Mouse (Mus musculus) forebrain, embryonic 10.5 days (tissue): ENCODE measurements around the gene Atxn7l1. TPM values are rescaled to one million over a fixed set of nuclear protein-coding genes. Genes with fewer than 3 reads are reported as not detected.

Experiments used
- DNase-seq: peaks from one replicate; pipeline ENCODE4 v3.0.0-alpha.2; 2017; ENCODE audit warnings: low spot score; ENCODE audit errors: extremely low spot score
- H3K27ac ChIP-seq: fragments of 300-500 bp; sonication (generic); 2 replicates; pipeline ENCODE4 v1.5.1; 2016; ENCODE audit warnings: mild to moderate bottlenecking
- H3K27me3 ChIP-seq: fragments of 300-500 bp; sonication (generic); 2 replicates; pipeline ENCODE4 v1.6.1; 2016; ENCODE audit warnings: mild to moderate bottlenecking; ENCODE audit not compliant: poor library complexity, severe bottlenecking
- H3K36me3 ChIP-seq: fragments of 300-500 bp; sonication (generic); replicated peaks from 2 replicates; pipeline ENCODE4 v1.6.1; 2016; ENCODE audit warnings: mild to moderate bottlenecking, moderate library complexity
- H3K4me1 ChIP-seq: fragments of 300-500 bp; sonication (generic); 2 replicates; pipeline ENCODE4 v1.6.1; 2016
- H3K4me3 ChIP-seq: fragments of 300-500 bp; sonication (generic); 2 replicates; pipeline ENCODE4 v1.5.1; 2016; ENCODE audit warnings: mild to moderate bottlenecking, moderate library complexity
- H3K9me3 ChIP-seq: fragments of 300-500 bp; sonication (generic); 2 replicates; pipeline ENCODE4 v1.6.1; 2016; ENCODE audit warnings: mild to moderate bottlenecking, moderate library complexity
- WGBS: fragments of 180-500 bp; shearing (Covaris S2); methylation state at CpG from one replicate; pipeline ENCODE4 v1.1.7; 2016; 5-methylcytosine and 5-hydroxymethylcytosine counted together
- polyA plus RNA-seq: library from polyadenylated mRNA; unstranded; fragments of >200 nt; fragmentation: Nextera tagmentation; extraction: Ambion mirVana; gene quantifications from 2 replicates; pipeline ENCODE4 v1.2.1, GENCODE M21; 2016

The Atxn7l1 gene
- polyA plus RNA-seq, result 10.4 and 11.0 TPM in 2 replicates

DNA sequence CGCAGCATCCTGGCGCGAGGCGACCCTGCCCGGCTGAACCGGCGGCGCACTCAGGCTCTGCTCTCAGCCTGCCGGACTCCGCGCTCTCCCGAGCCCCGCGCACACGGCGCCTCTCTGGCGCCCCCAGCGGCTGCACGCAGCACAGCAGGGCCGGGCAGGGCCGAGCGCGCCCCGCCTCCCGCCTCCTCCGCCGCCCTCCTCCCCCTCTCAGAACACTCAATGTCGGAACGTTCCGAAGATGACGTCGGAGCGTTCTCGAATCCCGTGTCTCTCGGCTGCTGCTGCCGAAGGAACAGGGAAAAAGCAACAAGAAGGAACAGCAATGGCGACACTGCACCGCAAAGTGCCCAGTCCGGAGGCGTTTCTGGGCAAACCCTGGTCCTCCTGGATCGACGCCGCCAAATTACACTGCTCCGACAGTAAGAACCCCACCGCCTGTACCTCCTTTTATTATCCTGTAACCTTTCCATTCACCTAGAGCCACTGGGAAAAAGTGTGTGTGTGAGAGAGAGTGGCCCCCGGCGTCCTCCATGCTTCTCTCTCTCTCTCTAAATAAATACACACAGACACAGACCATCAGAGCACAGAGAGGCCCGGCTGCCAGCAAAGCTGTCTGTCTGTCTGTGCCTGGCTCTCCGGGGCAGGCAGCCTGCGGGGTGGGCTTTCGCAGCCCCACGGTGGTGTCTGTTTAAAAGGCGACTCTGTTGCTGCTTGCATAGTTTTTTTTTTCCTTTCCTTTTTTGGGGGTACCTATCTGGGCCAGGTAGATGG, at the start of gene Atxn7l1:
Gene Atxn7l1 (plus strand): TSS at position 197 of the 771 bp plus-strand sequence.
- DNase-seq, result peak; percentile 91
- WGBS, result under 1% methylated on average over 54 of the region's 54 CpGs
- Histone ChIP-seq H3K27me3 (peaks cover 27% of the 10 kb centered on the region), H3K4me3 (peak within 1 kb of the TSS; percentile 71), H3K4me1 (peaks cover 22% of the 10 kb centered on the region), H3K36me3 (no peaks in the 10 kb centered on the region), H3K9me3 (no peaks in the 10 kb centered on the region), H3K27ac (peak within 1 kb of the TSS; percentile 90)

DNA sequence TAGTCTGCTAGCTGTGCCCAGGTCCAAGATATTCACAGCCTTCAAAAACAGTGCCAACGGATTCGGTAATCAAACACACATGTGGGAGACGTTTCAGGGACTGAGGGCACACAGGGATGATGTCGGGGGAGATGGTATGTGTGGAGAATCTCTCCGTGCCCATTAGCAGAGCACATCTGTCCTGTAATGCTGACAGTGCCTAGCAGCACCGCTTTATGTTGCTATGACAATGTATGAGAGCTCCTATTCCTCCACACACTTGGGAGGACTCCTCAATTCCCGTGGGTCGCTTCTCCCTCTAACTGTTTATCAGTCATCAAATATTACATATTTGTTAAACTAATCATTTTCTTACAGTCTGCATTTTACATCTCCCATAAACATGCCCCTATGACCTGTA, 45.9 kb upstream of the Atxn7l1 start:
- WGBS, result 89% methylated on average over 8 of the region's 8 CpGs
- no peak overlapping the region for H3K4me3 ChIP-seq
- H3K36me3 ChIP-seq, result no peaks in the 10 kb centered on the region
- no peak for DNase-seq
- no peaks in the 10 kb centered on the region for H3K27me3 ChIP-seq
- H3K27ac ChIP-seq, result no peak overlapping the region
- peaks cover 11% of the 10 kb centered on the region for H3K4me1 ChIP-seq
- no peaks in the 10 kb centered on the region for H3K9me3 ChIP-seq

DNA sequence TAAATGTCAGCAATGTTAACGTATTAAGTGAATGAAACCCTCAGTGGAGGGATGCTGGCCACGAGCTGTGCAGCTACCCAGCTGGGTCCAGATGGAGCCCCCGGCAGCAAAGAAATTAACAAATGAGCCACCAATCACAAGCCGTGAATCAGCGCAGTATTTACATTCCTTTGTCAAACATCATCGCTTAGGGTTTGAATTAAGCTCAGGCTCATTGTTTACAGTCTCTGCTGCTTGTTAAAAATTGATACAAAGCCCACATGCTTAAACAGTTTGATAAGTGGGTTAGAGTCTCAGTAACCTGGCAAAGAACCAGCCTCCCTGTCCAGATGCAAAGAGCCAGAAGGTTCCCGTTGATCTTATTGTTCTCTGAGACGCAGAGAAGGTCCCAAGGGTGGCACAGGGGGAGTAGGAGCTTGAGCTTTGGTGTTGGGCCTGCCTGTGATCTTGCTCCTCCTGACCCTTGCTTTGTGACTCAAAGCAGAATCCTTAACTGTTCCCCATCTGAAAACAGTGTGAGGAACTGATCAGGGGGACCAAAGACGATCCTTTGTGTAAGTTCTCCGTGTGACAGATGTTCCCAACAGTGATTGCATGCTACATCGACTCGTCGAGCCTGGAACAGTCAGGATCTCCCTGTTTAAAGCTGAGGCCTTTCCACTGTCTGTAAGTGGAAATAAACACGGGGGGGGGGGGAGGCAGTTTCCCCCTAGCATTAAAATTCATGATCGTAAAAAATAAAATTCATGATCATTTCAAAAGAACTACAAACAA, 45.0 kb upstream of the Atxn7l1 start:
- peak overlapping the region; percentile 56 for H3K27ac ChIP-seq
- no peaks in the 10 kb centered on the region for H3K36me3 ChIP-seq
- H3K4me3 ChIP-seq, result no peak overlapping the region
- WGBS, result 76% methylated on average over 15 of the region's 15 CpGs
- H3K9me3 ChIP-seq, result no peaks in the 10 kb centered on the region
- DNase-seq, result no peak
- H3K4me1 ChIP-seq, result peaks cover 11% of the 10 kb centered on the region
- no peaks in the 10 kb centered on the region for H3K27me3 ChIP-seq

DNA sequence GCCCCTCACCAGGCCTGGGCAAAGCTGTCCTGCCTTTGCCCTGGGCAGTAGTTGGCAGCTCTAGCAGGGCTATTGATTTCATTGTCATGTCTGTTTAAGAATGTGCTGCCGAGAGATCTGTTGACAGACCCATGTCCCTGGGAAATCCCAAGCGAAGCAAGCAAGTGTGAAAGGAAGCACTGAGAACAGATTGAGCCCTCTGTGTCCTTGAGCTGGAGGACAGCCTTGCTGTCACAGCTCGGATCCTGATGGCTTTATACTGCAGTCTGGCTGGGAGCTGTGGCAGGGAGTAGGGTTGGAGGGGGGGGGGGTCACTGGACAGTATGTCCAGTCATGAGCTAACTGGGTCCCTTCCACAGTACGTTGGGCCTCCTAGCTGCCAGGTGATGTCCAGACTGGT, 41.8 kb upstream of the Atxn7l1 start:
- Histone ChIP-seq H3K9me3 (no peaks in the 10 kb centered on the region), H3K4me3 (no peak overlapping the region), H3K27me3 (no peaks in the 10 kb centered on the region), H3K36me3 (no peaks in the 10 kb centered on the region), H3K4me1 (peaks cover 15% of the 10 kb centered on the region), H3K27ac (no peak overlapping the region)
- 88% methylated on average over 4 of the region's 4 CpGs for WGBS
- DNase-seq, result no peak

DNA sequence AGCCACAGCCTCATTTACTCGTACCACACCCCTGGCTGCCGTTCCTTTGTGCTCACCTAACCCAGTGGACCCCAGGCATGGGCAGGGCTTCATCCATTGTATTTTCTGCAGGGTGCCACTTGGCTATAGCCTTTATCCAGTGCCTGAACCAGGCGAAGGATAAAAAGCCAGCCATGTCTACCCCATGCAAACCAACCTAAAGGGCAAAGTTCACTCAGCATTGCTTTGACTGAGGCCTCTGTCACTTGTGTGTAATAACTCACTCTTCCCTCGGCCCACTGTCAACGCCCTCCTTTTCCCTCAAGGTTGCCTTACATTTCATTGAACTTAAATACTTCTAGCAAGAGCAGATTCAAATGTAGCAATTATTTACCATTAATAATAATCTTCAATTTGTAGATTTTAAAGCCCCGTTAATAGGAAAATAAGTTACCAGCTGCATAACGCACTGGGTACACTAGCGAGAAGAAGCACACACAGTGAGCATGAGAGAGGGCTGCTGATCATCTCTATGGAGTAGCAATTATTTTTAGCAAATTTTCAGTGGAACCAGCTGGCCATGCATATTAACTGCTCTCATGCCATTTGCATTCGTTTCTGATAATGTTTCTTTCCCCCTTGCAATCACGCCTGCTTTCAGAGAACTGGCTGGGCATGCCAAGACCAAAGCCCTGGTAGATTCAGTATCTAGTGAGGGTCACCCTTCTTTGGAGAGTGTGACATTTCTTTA, 40.9 kb upstream of the Atxn7l1 start:
- 80% methylated on average over 10 of the region's 10 CpGs for WGBS
- no peak overlapping the region for H3K4me3 ChIP-seq
- peaks cover 24% of the 10 kb centered on the region for H3K4me1 ChIP-seq
- H3K27ac ChIP-seq, result no peak overlapping the region
- H3K36me3 ChIP-seq, result no peaks in the 10 kb centered on the region
- no peaks in the 10 kb centered on the region for H3K9me3 ChIP-seq
- H3K27me3 ChIP-seq, result no peaks in the 10 kb centered on the region
- no peak for DNase-seq

DNA sequence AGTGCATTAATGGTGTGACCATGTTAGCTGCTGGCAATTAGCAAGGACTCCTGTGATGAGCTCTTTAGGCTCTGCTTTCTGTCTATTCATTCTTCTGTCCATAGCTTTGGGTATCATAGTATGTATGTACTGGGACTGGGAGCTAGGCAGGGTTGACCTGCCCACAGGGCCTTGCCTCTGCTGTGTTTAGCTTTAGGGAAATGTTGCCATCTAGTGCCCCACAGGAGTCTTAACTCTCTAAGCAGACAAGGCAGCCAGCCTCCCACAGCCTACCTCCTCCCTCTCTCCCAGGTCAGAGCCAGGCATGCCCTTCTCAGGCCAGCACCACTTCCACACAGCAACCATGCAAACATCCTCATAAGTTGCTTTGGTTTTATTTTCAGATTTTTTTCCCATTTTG, 38.0 kb upstream of the Atxn7l1 start:
- Histone ChIP-seq H3K4me1 (peaks cover 26% of the 10 kb centered on the region), H3K27ac (no peak overlapping the region), H3K4me3 (no peak overlapping the region), H3K36me3 (no peaks in the 10 kb centered on the region), H3K27me3 (no peaks in the 10 kb centered on the region), H3K9me3 (no peaks in the 10 kb centered on the region)
- DNase-seq, result no peak

DNA sequence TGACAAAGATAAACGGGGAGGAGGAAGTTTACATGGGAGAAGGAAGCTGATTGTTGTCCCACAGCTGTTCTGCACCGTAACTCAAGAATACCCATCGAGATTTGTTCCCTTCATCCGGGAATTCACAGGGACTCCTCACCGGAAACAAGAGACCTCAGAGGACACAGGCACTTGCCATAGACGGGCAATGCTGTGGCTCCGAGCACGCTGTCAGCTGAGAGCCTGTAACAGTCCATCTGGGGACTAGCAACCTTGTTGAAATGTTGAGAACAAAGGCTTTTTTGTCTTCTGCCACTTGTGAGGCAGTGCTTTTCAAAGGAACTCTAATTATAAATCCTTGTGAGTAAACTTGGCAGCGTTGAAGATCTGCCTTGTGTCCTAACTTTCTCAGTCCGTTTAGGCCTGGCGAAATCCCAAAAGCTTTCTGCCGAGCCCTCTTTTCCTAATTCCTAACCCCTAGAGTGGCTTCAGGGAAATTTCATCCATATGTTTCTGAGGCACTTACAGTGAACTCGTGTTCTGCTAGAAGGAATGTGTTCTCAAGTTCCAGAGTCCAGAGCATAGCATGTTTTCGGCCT, 36.5 kb upstream of the Atxn7l1 start:
- H3K27ac ChIP-seq, result peak overlapping the region; percentile 57
- no peaks in the 10 kb centered on the region for H3K36me3 ChIP-seq
- H3K4me1 ChIP-seq, result peaks cover 26% of the 10 kb centered on the region
- WGBS, result 55% methylated on average over 14 of the region's 14 CpGs
- no peak overlapping the region for H3K4me3 ChIP-seq
- DNase-seq, result no peak
- H3K27me3 ChIP-seq, result no peaks in the 10 kb centered on the region
- no peaks in the 10 kb centered on the region for H3K9me3 ChIP-seq

DNA sequence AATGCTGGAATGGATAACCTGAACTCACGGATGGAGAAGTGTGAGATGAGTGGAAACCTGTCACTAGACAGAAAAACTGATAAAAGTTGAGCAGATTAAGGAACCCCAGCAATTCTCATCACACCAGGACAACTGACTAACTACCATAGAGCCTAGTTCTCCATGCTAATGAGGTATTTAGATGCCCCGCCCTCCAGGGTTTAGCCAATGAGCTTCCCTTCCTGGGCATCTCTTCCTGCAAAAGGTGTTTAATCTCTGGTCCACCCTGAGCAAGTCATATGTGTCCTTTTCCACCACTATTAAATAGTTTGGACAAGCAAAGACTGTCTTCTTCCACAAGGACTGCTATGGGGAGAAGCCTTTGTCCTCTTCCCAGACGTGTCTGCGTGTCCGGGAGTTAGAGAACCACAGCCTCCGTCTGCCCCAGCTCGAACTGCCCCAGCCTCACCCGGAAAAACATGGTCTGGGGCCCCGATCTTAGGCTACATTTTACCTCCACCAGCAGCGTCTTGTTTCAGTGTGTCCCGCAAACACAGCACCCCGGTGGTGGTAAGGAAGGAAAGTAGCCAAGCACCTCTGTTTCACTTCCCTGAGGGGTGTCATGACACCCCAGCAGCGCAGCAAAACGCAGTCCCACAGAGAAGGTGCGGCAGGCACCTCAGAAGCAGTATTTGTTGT, 28.7 kb upstream of the Atxn7l1 start:
- Histone ChIP-seq H3K27me3 (peaks cover 10% of the 10 kb centered on the region), H3K27ac (no peak overlapping the region), H3K9me3 (no peaks in the 10 kb centered on the region), H3K4me1 (peaks cover 10% of the 10 kb centered on the region), H3K4me3 (peak overlapping the region; percentile 18; the same call in 1 of the 2 replicates), H3K36me3 (no peaks in the 10 kb centered on the region)
- WGBS, result 37% methylated on average over 15 of the region's 15 CpGs
- DNase-seq, result no peak

DNA sequence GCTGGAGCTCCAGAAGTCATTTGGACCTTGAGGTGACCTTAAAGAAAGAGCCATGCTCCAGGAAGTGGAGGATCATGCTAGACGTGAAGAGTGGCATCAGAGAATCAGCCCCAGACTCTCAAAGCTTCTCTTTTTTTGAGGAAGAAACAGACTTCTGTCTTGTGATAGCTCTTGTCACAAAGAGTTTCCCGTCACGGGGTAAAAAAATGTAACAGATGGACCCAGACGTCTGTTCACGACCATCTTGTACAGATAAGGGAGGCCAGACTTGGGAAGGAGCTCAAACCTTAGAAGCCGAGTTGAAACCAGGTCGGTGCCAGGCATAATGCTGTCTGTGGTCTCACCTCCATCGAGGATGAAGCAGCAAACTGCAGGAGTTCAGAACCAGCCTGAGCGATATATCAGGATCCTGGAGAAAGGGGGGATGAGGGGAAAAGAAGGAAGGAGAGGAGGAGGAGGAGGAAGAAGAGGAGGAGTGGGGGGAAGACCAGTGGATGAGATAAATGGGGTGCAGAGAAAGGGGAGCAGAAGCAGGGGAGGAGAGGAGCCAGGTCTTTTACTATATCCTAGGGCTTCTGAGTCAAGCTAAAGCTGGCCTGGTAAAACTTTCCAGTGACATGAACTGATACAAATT, 21.8 kb upstream of the Atxn7l1 start:
- no peak for DNase-seq
- H3K27me3 ChIP-seq, result no peaks in the 10 kb centered on the region
- H3K27ac ChIP-seq, result no peak overlapping the region
- H3K4me1 ChIP-seq, result peaks cover 15% of the 10 kb centered on the region
- WGBS, result 88% methylated on average over 9 of the region's 9 CpGs
- no peak overlapping the region for H3K4me3 ChIP-seq
- no peaks in the 10 kb centered on the region for H3K9me3 ChIP-seq
- no peaks in the 10 kb centered on the region for H3K36me3 ChIP-seq

DNA sequence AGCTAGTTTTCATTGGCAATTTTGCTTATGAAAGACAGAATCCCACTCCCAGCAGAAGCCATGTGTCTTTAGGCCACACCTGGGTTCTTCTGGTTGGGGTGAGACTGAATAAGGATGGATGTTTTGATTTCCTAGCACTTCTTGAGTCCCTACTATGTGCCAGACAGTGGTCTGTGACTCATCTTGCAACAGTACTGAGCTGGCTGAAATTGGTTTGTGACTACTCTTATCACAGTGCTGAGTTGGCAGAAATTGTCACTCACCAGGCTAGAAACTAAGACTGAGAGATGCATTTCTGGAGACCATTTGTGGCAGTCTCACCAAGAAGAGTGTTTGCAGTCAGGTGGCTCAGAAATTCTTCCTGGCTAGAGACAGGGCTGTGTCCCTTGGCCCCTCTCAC, 21.2 kb upstream of the Atxn7l1 start:
- DNase-seq, result no peak
- H3K4me1 ChIP-seq, result peaks cover 15% of the 10 kb centered on the region
- H3K27me3 ChIP-seq, result no peaks in the 10 kb centered on the region
- H3K27ac ChIP-seq, result no peak overlapping the region
- H3K36me3 ChIP-seq, result no peaks in the 10 kb centered on the region
- no peaks in the 10 kb centered on the region for H3K9me3 ChIP-seq
- no peak overlapping the region for H3K4me3 ChIP-seq

DNA sequence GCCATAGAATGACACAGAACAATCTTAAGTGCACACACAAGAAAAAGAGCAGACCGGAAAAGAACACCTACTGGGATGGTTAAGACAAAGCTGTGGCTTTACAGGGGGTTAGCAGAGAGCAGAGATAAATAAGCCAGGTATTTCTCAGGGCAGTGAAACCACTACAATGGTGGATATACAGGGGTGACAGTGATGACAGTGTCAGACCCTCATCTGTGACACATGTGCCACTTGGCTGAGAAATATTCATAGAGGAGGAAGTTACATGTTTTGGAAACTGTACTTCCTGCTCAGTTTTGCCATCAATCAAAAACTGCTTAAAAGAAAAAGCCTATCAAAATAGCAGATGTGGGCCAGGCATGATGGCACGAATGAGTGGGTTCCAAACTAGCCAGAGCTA, 19.4 kb upstream of the Atxn7l1 start:
- Histone ChIP-seq H3K4me3 (no peak overlapping the region), H3K27ac (no peak overlapping the region), H3K4me1 (peaks cover 19% of the 10 kb centered on the region), H3K9me3 (no peaks in the 10 kb centered on the region), H3K27me3 (no peaks in the 10 kb centered on the region), H3K36me3 (no peaks in the 10 kb centered on the region)
- DNase-seq, result no peak
- WGBS, result 87% methylated on average over 2 of the region's 2 CpGs

DNA sequence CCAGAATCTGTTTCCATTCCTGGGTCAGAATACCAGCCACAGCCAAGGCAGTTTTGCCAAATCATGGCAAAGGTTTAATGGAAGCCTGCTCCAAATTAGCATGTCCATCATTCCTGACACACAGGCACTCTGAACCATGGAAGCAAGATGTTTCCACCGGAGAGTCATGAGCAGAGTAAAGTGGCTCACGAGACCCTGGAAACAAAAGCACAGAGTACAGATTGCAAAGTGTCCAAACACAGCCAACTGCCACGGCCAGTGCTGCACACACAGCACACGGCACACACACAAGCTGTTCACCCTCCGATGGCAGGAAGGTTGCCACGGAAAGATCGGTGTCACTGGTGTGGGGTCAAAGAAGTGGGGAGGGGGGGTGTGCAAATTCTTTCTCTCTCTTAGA, 18.8 kb upstream of the Atxn7l1 start:
- Histone ChIP-seq H3K27me3 (no peaks in the 10 kb centered on the region), H3K4me3 (no peak overlapping the region), H3K27ac (no peak overlapping the region), H3K4me1 (peaks cover 19% of the 10 kb centered on the region), H3K9me3 (no peaks in the 10 kb centered on the region), H3K36me3 (no peaks in the 10 kb centered on the region)
- 64% methylated on average over 7 of the region's 7 CpGs for WGBS
- DNase-seq, result no peak
